Mouse (Mus musculus) intestine, embryonic 14.5 days (tissue): ENCODE measurements around the gene Pex11a. TPM values are rescaled to one million over a fixed set of nuclear protein-coding genes. Genes with fewer than 3 reads are reported as not detected.

Experiments
- ATAC-seq: fragments of 200-750 bp; cut with Nextera tagmentation; replicated peaks from 2 replicates; pipeline ENCODE4 v1.8.0; 2017; ENCODE audit warnings: low read depth, moderate number of reproducible peaks, moderate TSS enrichment, moderate library complexity; ENCODE audit not compliant: low FRiP score, low TSS enrichment
- DNase-seq: peaks from one replicate; pipeline ENCODE4 v3.0.0-alpha.2; 2018; ENCODE audit warnings: low spot score
- H3K27ac ChIP-seq: fragments of 300-500 bp; sonication (generic); 2 replicates; pipeline ENCODE4 v1.5.1; 2014; ENCODE audit warnings: low read depth, mild to moderate bottlenecking, control low read depth
- H3K27me3 ChIP-seq: fragments of 300-500 bp; sonication (generic); replicated peaks from 2 replicates; pipeline ENCODE4 v1.6.1; 2014; ENCODE audit warnings: low read length, control low read depth; ENCODE audit not compliant: control insufficient read depth, insufficient read depth
- H3K36me3 ChIP-seq: fragments of 300-500 bp; sonication (generic); 2 replicates; pipeline ENCODE4 v1.6.1; 2014; ENCODE audit warnings: low read length, control low read depth; ENCODE audit not compliant: control insufficient read depth, insufficient read depth
- H3K4me1 ChIP-seq: fragments of 300-500 bp; sonication (generic); replicated peaks from 2 replicates; pipeline ENCODE4 v1.6.1; 2014; ENCODE audit warnings: low read length, control low read depth, mixed read lengths; ENCODE audit not compliant: control insufficient read depth, insufficient read depth
- H3K4me2 ChIP-seq: fragments of 300-500 bp; sonication (generic); 2 replicates; pipeline ENCODE4 v1.6.1; 2014; ENCODE audit warnings: low read length
- H3K4me3 ChIP-seq: fragments of 300-500 bp; sonication (generic); 2 replicates; pipeline ENCODE4 v1.5.1; 2014; ENCODE audit warnings: low read depth, low read length, control low read depth, mixed read lengths
- H3K9ac ChIP-seq: fragments of 300-500 bp; sonication (generic); 2 replicates; pipeline ENCODE4 v1.6.1; 2014; ENCODE audit warnings: mild to moderate bottlenecking, low read length
- H3K9me3 ChIP-seq: fragments of 300-500 bp; sonication (generic); 2 replicates; pipeline ENCODE4 v1.6.1; 2016; ENCODE audit warnings: low read length, control low read depth; ENCODE audit not compliant: control insufficient read depth
- WGBS: fragments of 180-500 bp; shearing (Covaris S2); extraction: QIAGEN DNeasy Blood & Tissue Kit; methylation state at CpG from one replicate; pipeline ENCODE4 v1.1.7; 2014; 5-methylcytosine and 5-hydroxymethylcytosine counted together
- polyA plus RNA-seq: library from polyadenylated mRNA; unstranded; fragments of >200 nt; fragmentation: Nextera tagmentation; extraction: Ambion mirVana; gene quantifications from 2 replicates; pipeline ENCODE4 v1.2.1, GENCODE M21; 2014

Gene Pex11a
- polyA plus RNA-seq, 1 experiment from 2014 or later = 9.3 TPM

DNA sequence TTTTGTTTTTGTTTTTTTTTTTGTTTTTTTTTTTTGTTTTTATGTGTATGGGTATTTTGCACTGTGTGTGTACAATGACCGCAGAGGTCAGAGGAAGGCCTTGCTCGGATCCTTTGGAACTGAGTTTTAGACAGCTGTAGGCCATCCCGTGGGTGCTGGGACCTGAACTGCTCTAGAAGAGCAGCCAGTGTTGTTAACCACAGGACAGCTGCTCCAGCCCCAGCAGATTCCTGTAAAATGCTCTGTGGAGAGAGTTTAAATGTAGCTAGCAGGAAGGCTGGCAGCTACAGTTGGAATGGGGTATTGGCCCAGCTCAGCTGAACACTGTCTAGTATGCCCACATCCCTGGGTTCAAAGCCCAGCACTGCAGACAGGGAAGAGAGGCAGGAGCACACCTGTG is 26.7 kb upstream of the Pex11a start:
- no peak overlapping the region for H3K27ac ChIP-seq
- WGBS = 73% methylated on average over 3 of the region's 3 CpGs

DNA sequence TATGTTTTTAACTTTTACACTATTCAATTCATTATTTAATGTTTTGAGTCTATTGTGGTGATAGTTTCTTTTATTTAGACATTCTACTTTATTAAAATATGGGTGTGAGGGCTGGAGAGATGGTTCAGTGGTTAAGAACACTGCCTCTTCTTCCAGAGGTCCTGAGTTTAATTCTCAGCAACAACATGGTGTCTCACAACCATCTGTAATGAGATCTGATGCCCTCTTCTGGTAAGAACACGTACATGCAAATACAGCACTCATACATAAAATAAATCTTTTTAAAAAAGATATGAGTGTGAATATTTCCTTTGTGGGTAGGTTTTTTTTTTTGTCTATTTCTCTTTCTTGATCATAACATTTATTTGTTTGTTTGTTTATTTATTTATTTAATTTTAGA is 23.1 kb upstream of the Pex11a start:
- Histone ChIP-seq H3K9me3 (no peaks in the 10 kb centered on the region), H3K9ac (no peak overlapping the region), H3K4me2 (no peak overlapping the region), H3K27me3 (no peaks in the 10 kb centered on the region), H3K36me3 (no peaks in the 10 kb centered on the region), H3K27ac (no peak overlapping the region), H3K4me1 (no peaks in the 10 kb centered on the region), H3K4me3 (no peak overlapping the region)
- WGBS = 47% methylated on average over 1 of the region's 1 CpGs
- DNase-seq = no peak
- ATAC-seq = no peak

More for the DNA sequence above, 26.7 kb upstream of the Pex11a start:
- no peak overlapping the region for H3K9ac ChIP-seq
- no peak overlapping the region for H3K4me2 ChIP-seq
- no peak overlapping the region for H3K4me3 ChIP-seq
- H3K27me3 ChIP-seq = no peaks in the 10 kb centered on the region
- DNase-seq (no peak), ATAC-seq (no peak)
- H3K9me3 ChIP-seq = no peaks in the 10 kb centered on the region
- no peaks in the 10 kb centered on the region for H3K36me3 ChIP-seq
- H3K4me1 ChIP-seq = no peaks in the 10 kb centered on the region

DNA sequence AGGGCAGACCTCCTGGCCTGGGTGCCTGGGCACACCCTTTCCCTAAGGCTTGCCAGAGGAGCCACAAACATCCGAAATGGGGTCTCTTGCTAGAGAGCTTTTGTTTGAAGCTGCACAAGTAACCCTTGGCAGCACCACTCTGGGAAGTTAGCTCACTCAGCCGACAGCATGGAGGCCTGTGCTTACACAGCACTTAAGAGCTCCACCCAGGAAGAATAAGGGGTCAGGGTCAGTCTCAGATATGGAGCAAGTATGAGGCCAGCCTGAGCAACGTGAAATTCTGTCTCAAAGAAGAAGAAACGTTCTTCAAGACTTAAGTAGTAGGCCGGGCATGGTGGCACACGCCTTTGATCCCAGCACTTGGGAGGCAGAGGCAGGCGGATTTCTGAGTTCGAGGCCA is 19.2 kb upstream of the Pex11a start:
- no peak for ATAC-seq
- WGBS = 63% methylated on average over 8 of the region's 8 CpGs
- Histone ChIP-seq H3K9ac (no peak overlapping the region), H3K9me3 (no peaks in the 10 kb centered on the region), H3K4me3 (no peak overlapping the region), H3K4me2 (no peak overlapping the region), H3K27ac (no peak overlapping the region), H3K27me3 (no peaks in the 10 kb centered on the region), H3K36me3 (no peaks in the 10 kb centered on the region), H3K4me1 (no peaks in the 10 kb centered on the region)
- DNase-seq = no peak

DNA sequence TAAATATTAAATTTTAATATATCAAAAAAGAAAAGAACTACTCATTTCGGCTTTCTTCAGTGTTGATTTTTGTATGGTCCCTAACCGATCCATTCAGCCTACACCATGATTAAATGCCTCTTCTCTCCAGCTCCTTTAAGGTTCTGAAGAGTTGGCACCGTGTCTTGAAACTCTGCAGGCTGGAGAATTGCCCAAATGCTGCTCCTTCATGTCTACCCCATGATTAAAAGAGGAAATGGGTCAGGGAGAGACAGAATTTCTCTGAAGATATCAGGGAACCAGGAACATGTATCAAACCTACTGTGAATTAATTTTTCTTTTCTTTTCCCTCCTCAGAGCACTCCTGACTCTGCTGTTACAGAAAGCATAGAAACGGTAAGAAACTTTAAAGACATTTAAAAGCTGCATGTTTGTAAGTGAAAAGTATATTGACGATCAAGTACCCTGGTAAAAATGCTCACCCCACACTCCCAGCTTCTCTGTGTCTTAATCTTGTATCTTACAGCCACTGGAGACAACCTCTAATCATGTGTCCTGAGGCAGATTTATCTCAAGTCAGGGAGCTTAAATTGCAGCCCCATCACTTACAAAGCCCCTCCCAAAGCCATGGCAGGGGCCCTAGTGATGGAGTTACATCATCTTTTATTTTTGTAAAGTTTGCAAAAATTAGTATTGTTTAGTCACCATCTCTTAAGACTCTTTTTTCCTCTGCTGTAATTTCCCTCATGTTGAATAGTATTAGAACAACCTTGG is 18.4 kb upstream of the Pex11a start:
- no peak overlapping the region for H3K4me2 ChIP-seq
- H3K36me3 ChIP-seq = no peaks in the 10 kb centered on the region
- H3K9me3 ChIP-seq = no peaks in the 10 kb centered on the region
- DNase-seq = no peak
- no peak overlapping the region for H3K27ac ChIP-seq
- no peak for ATAC-seq
- H3K27me3 ChIP-seq = no peaks in the 10 kb centered on the region
- no peak overlapping the region for H3K4me3 ChIP-seq
- WGBS = 71% methylated on average over 5 of the region's 5 CpGs
- H3K9ac ChIP-seq = no peak overlapping the region
- H3K4me1 ChIP-seq = no peaks in the 10 kb centered on the region

DNA sequence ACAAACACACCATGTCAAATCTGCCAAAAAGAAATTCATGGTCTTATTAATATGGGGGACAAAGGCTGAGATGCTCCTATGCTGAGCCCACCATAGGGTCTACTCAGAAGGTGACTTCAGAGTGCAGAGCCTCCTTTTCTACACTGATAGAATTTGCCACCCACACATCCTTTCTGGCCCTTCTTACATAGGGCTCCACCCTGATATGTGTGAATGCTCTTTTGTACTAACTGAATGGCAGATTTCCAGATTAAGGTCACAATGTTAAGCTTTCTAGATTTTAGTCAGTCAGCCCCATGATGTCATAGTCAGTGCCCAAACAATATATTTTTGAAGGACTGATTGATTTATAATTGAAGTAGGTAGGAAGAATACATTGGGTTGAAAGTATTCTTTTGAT is 16.8 kb upstream of the Pex11a start:
- no peak overlapping the region for H3K9ac ChIP-seq
- DNase-seq = no peak

DNA sequence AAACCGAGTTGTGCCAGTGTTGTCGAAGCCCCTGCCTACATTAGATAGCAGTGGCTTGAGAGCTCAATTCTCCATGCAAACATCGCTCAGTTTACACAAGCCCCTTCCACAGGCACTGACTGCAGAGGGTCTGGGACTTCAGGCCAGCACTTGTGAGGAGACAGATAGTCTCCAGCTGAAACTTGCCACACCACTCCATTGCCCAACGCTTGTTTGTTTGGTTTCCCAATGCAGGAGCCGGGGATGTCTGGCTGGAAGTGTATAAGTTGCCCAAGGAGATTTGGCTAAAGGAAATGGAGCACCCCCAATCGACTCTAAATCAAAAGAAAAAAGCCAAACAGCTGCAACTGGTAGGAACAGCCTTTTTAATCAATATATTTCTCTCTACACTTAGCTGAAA is 15.2 kb upstream of the Pex11a start:
- Histone ChIP-seq H3K27me3 (no peaks in the 10 kb centered on the region), H3K9ac (no peak overlapping the region), H3K4me1 (no peaks in the 10 kb centered on the region), H3K4me2 (no peak overlapping the region), H3K27ac (no peak overlapping the region), H3K9me3 (no peaks in the 10 kb centered on the region), H3K4me3 (no peak overlapping the region), H3K36me3 (no peaks in the 10 kb centered on the region)
- no peak for ATAC-seq
- no peak for DNase-seq
- 47% methylated on average over 6 of the region's 6 CpGs for whole genome bisulfite sequencing

More for the DNA sequence above, 16.8 kb upstream of the Pex11a start:
- Histone ChIP-seq H3K9me3 (no peaks in the 10 kb centered on the region), H3K27ac (no peak overlapping the region), H3K4me3 (no peak overlapping the region), H3K4me1 (no peaks in the 10 kb centered on the region), H3K27me3 (no peaks in the 10 kb centered on the region), H3K36me3 (no peaks in the 10 kb centered on the region), H3K4me2 (no peak overlapping the region)
- ATAC-seq = no peak

DNA sequence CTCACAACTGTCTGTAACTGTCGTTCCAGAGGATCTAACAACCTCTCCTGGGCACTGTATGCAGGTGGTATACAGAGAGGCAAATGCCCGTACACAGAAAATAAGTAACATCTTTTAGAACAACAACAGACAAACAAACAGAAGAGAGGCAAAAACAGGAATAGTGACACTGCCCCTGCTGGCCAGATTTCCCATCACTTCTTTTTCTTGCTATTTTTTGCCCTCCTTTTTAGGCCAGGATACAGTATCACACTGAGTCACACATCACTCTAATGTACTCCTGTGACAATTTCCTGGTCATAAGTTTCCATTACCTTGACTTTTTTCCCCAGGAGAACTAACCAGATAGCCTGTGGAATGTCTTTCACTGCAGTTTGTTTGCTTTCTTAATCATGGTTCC is 13.4 kb upstream of the Pex11a start:
- WGBS = 39% methylated on average over 2 of the region's 2 CpGs
- no peak overlapping the region for H3K9ac ChIP-seq
- H3K4me3 ChIP-seq = no peak overlapping the region
- H3K27ac ChIP-seq = no peak overlapping the region
- ATAC-seq (no peak), DNase-seq (no peak)
- no peak overlapping the region for H3K4me2 ChIP-seq
- no peaks in the 10 kb centered on the region for H3K4me1 ChIP-seq
- no peaks in the 10 kb centered on the region for H3K27me3 ChIP-seq
- no peaks in the 10 kb centered on the region for H3K36me3 ChIP-seq
- H3K9me3 ChIP-seq = no peaks in the 10 kb centered on the region

DNA sequence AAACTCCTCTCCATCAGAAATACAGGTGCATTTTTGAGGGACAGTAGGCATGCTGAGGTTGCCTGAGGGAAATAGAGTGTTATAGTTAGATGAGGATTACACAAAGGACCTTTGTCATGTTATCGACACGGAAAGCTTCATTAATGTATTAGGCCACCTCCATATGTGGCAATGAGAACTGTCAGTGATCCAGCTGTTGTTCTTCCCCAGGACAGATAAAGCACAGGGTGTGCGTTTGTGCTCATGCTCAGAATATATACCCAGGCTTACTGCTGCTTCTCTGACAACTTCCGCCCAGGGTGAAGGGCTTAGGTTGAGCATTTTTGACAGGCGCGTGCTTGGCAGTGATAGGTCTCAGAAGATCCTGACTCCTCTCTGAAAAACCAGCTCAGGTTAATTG is 6.6 kb upstream of the Pex11a start:
- H3K27ac ChIP-seq = no peak overlapping the region
- DNase-seq = no peak
- no peak for ATAC-seq
- H3K27me3 ChIP-seq = no peaks in the 10 kb centered on the region
- no peak overlapping the region for H3K4me3 ChIP-seq
- no peaks in the 10 kb centered on the region for H3K9me3 ChIP-seq
- no peak overlapping the region for H3K9ac ChIP-seq
- H3K4me1 ChIP-seq = no peaks in the 10 kb centered on the region
- H3K36me3 ChIP-seq = no peaks in the 10 kb centered on the region
- no peak overlapping the region for H3K4me2 ChIP-seq
- 88% methylated on average over 6 of the region's 6 CpGs for WGBS

DNA sequence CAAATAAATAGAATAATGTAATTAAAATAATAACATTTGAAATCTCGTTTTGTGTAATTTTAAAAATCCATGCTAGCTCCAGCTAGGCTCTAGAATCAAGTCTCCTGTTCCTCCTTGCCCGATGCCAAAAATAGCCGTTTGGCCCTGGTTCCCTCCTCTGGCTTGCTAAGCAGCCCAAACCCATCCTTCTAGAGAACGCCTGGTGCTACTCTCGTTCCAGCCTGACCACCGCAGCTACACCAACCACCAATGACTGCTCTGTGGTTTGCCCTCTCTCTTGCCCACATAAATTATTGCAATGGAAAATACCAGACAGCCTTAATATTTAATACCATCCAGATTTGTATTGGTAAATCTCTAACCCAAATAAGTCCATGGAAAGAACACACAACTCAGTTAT is 4.7 kb upstream of the Pex11a start:
- H3K4me2 ChIP-seq = no peak overlapping the region
- ATAC-seq (no peak), DNase-seq (no peak)
- H3K9ac ChIP-seq = no peak overlapping the region
- no peaks in the 10 kb centered on the region for H3K27me3 ChIP-seq
- no peaks in the 10 kb centered on the region for H3K9me3 ChIP-seq
- no peak overlapping the region for H3K4me3 ChIP-seq
- peaks cover 3% of the 10 kb centered on the region for H3K4me1 ChIP-seq
- WGBS = 77% methylated on average over 6 of the region's 6 CpGs
- no peak overlapping the region for H3K27ac ChIP-seq
- H3K36me3 ChIP-seq = no peaks in the 10 kb centered on the region
